Mouse (Mus musculus) kidney, adult 11 months (tissue): ENCODE data around the gene F12.
"Not testable (repeated sequence)": the region's sequence is repeated elsewhere in the genome, so short reads cannot be mapped to it uniquely, and the experiment has no call there.

Experiments
- DNase-seq: peaks from one replicate; pipeline ENCODE4 v3.0.0; 2022

F12 gene

DNA sequence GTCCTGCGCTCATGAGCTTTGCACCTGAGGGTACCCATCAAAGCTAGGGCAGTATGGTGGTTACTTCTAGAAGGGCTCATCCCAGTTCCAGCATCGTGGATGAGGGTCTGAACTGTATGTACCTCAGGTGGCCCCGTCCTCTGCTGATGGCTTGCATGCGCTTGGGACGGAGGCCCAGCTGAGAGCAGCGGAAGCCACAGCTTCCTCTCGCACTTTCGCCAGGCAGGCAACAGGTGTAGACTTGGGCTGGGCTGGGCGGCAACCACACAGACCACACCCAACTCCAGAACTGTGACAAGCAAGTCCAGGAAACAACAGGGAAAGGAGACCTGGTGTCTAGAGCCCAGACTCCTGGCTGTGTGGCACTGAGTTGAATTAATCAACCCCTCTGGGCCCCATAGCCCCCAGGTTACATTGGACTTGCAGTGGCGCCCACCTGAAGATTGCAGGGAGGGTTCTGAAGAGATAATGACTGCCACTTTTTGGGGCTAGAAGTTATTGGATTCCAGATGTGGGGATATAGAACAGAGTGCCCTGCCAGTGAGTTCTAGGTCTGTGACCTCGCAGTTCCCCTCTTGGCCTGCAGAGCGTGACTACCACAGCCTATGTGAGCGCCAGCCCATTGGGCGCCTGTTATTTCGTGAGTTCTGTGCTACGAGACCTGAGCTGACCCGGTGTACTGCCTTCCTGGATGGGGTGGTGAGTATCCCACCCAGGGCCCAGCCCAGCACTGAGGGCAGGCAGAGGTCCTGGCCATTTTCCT lies 23.3 kb upstream of the F12 start:
- DNase-seq, result no peak

DNA sequence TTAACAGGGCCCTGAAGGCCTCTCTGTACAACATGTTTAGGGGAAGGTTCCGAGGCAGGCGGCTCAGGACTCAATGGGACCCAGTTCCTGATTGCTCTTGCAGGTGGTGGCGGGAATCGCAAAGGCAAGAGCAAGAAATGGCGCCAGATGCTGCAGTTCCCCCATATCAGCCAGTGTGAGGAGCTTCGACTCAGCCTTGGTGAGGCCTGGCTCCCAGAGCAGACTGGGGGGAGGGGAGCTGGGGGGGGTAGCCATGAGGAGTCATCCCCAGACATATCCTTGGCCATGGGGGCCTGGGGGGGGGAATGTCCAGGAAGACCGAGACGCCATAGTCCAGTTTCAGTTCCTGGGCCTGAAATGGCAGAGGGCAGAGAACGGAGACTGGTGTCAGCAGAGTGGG lies 22.6 kb upstream of the F12 start:
- DNase-seq, result no peak

DNA sequence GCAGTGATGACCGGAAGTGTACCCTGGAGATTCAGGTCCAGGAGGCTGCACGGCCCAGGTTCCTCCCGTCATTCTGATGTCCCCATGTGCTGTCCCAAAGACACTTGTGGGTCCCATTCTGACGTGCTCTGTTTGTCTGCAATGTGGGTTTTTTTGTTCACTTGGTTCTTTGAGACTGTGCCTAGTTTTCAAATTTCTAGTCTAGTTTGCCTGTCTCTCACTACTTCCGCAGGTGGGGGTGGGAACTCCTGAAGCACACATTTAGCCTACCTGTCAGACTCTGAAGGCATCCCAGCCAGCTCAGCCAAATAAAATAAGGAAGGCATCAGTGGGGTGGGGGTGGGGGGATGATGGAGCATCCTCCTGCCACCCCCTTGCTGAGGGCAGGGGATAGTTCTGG lies 21.5 kb upstream of the F12 start:
- DNase-seq, result no peak

DNA sequence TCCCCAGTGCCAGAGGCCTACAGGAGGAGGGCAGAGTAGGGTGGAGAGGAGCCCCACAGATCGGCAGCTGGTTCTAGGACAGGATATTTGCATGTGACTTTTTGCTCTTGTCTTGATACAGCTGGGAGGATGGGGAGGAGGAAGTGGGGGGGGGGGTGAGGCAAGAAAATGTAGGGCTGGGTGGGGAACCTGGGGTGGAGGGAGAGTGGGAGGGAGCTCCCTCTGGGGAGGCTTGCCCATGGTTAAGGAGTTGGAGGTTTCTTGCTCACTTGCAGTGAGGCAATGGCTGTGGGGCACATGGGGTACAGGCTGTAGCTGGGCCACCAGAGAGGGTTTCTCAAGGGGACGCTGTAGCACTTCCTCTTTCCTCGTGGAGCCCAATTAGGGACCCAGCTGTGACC lies 20.9 kb upstream of the F12 start:
- DNase-seq, result no peak

DNA sequence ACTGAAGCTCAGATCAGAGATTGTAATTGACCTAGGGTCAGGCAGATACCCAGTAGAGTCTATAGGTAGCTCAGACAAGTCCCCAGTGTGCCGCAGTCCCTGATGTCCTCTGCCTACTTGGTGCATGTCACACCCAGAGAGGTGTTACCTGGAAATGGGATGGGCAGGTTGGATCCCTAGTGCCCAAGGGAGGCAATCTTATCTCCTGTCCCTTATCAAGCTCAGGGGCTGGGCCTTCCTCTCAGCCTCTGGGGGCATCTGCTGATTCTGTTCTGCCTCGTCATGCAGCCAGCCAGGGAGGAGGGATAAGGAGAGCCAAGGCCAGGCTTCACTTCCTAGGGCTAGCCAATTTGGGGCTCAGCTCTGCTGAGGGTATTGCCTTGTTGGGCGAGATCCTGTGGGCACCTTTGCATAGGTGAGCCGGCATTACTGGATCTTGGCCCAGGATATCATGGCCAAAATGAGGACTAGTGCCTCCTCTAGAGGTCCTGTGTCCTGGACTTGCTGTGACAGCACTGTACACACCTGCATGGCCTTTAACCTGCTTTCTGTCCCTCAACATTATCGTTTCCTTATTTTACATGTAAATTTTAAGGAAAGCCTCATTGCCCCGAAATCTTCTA lies 20.0 kb upstream of the F12 start:
- no peak for DNase-seq

DNA sequence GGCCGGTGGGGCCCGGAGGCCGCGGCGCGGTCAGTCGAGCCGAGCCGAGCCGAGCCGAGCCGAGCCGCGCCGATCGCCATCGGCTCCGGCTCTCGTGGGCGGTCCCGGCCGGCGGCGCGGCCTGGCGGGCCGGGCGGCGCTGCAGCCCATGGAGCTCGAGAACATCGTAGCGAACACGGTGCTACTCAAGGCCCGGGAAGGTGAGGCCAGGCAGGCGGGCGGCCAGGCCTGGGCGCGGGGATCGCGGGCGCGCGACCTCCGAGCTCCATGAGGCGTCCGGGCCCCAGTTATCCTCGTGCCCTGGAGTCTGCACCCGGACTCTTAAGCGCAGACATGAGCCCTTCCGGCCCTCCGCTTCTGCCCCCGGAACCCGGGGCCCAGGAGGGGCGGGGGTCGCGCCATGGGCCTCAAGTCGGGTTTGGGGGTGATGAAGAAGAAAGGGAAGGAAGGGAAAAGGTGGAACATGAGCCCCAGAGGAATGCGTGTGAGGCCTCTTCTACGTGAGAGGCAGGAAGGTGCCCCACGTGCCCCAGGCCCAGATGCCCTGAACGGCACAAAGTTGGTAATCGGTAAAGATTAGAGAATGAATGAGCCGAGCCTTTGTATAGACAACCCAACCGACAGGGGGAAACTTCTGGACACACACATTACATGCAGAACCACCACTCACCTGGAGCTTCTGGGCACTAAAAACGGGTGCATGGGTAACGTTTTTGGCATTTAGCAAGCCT lies 18.9 kb upstream of the F12 start:
- no peak for DNase-seq

DNA sequence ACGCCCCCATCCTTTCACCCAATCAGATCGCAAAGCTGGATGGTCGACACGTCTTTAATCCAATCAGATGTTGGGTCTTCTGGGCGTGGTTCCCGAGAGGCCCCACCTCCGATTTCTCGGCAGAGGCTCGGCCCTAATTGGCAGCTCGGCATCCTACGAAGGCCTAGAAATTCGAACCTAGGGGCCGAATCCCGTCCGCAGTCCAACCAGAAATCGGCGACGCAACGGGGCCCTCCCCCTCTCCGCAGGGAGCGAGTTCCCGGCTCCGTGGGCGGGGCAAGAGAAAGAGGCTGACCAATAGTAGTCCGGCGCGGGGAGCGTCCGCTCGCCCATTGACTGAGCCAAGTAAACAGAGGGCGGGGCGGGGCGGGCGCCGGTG lies 18.3 kb upstream of the F12 start, which contains the start of gene Grk6:
Grk6 (plus strand) TSS at position 136 of the 379 bp plus-strand sequence.
- peak; percentile 100 for DNase-seq

DNA sequence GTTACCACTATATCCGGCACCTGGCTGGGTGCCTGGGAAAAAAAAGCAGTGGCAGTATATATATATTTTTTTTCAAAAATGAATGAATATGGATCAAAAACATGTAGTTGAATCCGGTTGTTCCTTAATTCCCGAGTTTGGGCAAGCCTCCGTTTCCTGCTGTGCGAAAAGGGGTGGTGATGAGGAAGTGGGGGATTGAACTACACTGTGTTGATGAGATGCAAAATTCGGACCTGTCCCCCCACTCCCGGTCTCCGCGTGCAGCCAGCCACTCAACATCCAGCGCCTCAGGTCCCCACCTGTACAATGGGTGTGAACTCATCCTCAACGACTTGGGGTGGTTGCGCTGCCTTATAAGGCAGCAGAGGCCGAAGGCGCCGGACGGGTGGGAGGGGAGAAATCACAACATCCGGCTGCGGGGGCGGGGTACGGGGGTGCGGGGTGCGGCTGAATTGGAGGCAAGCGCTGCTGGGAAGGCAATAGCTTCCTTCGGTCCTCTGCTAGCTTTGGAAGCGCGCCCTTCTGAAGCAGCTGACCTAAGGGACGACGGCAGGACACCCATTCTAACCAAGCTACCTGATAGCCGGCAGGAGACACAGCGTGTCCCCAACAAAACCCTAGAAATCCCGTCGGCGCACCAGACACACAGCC lies 17.8 kb upstream of the F12 start:
- no peak for DNase-seq

DNA sequence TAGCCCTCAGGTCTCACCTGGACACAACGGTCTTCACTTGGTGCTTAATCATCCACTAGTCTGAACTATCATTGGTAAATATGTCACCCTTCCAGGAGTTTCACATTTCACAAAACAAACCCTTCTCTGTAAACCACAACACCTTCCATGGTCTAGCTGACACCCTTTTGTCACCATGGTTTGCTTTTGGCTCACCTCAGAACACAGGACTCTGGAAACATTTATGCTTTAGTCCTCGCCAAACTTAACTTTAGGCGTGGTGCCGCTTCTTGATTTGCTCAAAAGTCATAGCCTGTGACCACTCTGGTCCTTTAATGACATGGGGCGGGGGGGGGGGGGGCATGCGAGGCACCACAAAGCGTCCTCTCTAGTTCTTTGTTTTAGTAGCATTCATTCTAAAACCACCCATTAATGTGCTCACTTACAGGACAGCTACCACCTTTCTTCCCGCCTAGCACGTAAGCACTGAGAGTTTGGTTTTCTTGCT lies 17.2 kb upstream of the F12 start:
- no peak for DNase-seq

DNA sequence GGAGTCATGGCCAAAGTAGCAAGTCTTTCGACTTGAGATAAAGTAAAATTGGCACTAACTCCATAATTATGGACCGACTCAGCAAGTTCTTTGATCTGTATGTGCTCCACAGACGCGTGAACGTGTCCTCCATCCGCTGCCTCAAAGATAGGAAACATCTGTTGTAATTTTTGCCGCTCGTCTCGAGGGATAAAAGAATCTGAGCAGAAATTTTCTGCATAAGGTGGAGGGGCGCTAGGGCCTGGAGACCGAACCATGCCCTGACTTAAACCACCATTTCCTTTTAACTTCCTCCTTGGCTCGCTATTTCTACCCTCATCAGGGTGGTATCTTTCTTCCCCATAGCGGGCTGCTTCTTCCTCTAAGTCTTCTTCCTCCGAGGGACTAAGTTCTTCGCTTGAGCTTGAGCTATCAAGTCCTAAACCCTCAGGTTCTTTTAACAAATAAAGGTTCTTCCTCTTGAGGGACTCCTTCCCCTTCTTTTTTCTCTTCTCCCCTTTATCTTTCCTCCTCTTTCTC lies 10.6 kb upstream of the F12 start:
- not testable (repeated sequence) for DNase-seq

DNA sequence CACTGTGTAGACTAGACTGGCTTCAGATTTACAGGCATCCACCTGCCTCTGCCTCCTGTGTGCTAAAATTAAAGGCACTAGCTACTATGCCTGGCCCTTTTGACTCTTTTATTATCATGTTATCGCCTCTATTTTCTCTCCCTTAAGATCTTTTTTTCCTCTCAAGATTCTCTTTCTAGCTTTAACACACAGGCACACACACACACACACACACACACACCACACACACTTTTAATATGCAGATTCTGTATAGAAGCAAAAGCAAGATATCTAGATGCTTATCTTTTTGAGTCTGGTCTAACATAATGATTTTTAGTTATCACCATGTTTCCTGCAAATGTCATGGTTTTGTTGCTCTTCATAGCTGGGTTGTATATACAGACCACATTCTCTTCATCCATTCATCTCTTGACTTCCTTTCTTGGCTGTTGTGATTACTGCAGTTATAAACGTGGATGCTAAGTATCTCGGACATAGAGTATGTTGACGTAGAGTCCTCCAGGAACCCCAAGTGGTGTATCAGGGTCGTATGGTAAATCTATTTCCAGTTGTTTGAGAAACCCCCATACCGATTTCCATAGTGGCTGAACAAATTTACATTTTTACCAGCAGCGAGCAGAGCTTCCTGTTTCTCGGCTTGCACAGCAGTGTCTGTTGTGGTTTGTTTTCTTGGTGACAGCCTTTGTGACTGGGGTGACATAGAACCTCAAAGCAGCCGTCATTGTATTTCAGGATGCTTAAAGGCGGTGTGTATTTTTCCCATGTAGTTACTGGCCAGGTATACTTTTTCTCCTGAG lies 5.5 kb upstream of the F12 start:
- DNase-seq, result no peak

DNA sequence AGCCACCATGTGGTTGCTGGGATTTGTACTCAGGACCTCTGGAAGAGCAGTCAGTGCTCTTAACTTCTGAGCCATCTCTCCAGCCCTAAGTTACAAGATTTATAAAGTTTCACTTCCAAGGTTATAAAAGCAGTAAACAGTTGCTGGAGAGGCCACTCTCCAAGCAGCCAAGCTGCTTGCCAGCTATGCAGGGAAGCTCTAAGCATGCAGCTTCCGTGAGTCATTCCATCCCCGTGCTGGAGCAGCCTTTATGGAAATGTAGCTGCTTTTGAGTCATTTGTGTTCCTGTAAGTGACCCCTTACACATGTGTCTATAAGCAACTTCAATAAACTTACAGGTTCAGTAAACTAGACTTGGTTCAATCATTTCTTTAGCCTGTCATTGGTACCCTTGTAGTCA lies 4.0 kb upstream of the F12 start:
- no peak for DNase-seq

DNA sequence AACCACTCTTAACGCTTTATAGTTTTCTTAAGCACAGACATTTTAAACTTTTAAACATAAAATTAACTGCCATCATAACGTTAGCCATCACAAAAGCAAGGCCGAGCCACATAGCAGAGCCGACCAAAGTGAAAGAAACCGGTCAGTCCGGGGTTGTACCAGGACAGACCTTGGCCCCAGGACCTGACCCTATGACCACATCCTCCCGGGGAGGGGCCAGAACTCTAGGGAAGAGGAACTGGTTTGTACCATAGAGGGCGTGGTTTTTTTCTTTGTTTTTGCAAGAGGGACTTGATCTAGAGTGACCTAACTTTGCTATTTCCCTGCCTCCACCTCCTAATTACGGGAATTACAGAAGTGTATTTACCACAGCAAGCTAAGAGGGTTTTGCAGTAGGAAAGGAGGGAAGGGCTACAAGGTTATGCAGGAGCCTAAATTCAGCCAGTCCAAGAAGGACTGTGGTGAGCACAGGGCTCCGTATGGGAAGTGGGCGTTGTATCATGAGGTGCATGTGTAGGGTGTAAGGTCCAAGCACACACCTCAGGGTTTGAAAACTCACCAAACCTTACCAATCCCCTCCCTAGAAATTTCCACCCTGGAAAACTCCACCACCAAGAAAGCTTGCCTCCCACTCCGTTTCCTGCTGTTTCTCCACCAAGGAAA lies 2.8 kb upstream of the F12 start:
- DNase-seq, result peak; percentile 72

DNA sequence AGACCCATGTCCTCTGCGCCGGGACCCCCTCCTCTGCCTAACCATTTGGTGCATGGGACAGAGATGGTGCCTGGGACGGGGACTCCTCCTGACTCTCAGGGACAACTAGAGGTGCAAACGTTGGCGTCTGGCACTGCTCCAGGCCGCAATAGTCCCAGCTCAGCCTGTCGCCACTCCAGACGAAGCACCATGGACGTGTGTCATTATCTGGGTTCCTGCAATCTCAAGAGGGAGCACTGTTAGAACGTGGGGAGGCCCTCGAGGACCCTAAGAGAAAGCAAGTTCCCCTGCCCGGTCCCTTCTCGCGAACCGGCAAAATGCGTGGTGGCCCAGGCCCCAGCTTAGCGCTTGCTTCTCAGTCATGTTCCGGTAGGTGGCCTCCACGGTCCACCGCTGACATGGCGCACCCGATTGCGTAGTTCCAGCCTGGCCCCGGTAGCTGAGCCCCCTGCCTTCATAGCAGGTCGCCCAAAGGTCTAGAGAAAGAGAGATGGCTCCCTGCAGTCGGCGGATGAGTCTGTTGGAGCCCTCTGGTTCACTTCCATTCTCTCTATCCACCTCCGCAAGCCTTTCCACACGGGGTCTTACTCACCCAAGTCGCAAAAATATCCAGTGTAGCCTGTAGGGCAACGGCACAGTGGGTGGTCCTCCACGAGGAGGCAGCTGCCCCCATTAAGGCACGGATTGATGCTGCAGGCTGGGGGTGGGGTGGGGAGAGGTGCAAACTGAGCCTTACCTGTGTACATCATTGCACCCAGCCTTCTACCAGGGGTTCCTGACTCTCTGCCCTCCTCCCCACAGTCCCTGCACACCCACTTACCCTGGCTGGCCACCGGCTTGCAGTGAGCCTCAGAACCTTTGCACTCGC lies 5.4 kb downstream of the F12 start:
- peak; percentile 50 for DNase-seq

DNA sequence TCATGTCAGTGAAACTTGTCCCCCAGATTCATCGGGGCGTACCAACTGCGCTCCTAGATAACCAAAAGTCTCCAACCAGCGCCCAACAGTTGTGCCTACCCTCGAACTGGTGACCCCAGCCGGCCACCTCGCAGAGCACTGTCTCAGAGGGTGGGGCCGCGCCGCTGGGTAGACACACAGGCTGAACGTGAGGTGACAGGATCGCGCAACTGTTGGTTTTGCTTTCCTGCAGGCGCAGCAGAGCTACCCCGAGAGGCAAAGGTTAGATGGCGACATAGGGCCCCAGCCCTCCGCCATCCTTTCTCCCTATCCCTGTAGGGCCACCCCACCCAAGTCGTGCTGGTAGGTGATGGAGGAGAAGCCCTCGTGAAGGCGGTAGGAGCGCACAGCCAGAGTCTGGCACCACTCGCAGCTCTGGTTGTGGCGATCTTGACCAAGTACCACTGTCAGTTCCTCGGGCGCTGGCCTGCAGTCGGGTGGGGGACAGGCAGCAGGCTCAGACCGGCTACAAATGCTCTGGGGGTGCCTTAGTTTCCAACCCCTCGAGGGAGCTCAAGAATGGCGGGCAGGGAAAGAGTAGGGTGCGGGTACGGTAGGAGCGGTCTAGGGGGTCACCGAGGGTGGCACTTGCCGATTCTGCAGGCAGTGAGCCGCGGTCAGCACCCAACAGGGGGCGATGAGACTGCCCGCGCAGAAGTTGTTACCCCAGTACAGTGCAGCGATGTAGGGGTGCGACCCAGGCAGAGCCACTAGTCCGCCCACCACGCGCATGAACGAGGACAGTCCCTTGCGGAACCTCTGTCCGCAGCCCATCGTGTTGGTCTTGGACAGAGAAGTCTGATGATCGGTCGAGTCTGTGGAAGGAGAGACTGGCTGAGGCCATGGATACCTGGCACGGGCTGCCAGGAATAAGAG lies 6.3 kb downstream of the F12 start:
- DNase-seq, result no peak

DNA sequence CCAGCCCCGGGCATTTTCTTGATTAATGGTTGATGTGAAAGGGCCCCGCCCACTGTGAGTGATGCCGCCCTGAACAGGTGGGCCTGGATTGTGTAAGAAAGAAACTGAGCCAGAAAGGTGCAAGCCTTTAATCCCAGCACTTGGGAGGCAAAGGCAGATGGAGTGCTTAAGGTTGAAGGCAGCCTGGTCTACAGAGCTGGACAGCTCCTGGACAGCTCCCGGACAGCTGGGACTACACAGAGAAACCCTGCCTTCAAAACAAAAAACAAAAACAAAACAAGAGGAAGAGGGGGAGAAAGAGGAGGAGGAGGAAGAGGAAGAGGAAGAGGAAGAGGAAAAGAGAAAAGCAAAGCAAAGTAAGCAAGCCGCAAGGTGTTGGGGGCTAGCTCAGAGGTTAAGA lies 7.5 kb downstream of the F12 start:
- no peak for DNase-seq

DNA sequence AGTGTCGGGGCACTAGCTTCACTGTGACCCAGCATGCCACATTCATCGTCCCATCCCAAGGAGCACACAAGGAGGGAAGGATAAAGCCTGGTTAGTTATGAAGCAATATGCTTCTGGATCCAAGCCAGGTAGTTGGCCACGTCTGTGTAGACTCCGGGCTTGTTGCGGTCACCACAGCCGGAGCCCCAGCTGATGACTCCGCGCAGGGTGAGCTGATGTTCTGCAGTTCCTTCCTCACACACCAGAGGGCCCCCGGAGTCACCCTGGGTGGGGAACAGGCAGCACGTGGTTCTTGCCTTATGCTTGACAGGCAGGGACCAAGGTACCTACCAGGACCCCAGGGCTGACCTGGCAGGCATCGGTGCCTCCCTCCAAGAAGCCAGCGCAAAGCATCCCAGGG lies 8.6 kb downstream of the F12 start:
- peak; percentile 81 for DNase-seq

DNA sequence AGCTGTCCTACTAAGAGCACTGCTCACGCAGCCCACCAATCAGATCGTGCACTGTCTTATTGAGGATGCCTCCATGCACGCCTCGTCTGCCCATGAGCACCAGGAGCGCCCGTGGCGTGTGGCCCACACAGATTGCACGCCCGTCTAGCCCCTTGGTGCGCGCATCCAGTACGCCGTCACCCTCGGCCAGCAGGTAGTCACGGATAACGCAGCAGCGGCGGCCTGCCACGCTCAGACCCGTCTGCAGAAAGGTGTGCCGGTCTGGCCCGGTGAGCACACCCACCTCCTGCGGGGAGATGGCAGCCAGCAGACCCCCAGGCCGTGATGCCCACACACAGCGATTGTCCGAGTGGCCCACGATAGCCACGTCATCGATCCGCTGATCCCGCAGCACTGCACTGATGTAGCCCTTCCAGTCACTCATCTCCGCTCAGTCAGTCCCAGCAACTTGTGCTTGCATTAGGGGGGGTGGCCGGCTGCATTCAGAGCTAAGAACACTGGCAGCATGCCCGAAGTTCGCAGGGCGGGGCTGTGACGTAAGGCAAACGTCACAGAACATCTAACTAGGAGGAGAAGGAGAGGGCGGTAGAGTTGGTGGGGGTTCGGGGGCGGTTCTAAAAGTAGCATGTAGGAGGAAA lies 11.7 kb downstream of the F12 start, which contains the start of gene Pfn3:
Pfn3 (minus strand) TSS at position 490 of the 638 bp plus-strand sequence.
- peak; percentile 88 for DNase-seq

DNA sequence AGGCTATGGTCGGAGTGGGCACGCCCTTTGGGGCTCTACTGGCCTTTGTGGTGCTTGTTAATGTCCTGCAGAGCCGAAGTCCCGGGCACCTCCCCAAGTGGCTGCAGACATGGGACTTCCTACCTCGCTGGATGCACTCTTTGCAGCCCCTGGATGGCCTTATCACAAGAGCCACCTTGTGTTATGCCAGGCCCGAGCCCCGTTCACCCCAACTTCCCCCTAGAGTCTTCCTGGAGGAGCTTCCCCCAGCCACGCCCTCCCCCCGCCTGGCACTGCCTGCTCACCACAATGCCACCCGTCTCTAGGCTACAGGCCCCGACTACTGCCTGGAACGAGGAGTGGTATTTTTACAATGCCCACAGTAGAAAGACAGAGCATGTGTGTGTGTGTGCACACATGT lies 13.3 kb downstream of the F12 start:
- no peak for DNase-seq
